Mouse (Mus musculus) mouse trophoblast stem cell (cell line): ENCODE results near the gene Traf6.

Source experiments
- in situ Hi-C, 2 experiments: fragments of 300-500 bp; cut with MseI, MboI; formaldehyde crosslinking; loops; 2 replicates in 1 of 2; 3 replicates in 1 of 2; pipeline ENCODE4 v1.15.1; 2025

Traf6 gene

GRCm38 (mm10) chr2:101678236-101679021 is at the start of gene Traf6:
Gene Traf6, plus strand, starts transcription at chr2:101678429.
- in situ Hi-C loops: no loop called here

DNA sequence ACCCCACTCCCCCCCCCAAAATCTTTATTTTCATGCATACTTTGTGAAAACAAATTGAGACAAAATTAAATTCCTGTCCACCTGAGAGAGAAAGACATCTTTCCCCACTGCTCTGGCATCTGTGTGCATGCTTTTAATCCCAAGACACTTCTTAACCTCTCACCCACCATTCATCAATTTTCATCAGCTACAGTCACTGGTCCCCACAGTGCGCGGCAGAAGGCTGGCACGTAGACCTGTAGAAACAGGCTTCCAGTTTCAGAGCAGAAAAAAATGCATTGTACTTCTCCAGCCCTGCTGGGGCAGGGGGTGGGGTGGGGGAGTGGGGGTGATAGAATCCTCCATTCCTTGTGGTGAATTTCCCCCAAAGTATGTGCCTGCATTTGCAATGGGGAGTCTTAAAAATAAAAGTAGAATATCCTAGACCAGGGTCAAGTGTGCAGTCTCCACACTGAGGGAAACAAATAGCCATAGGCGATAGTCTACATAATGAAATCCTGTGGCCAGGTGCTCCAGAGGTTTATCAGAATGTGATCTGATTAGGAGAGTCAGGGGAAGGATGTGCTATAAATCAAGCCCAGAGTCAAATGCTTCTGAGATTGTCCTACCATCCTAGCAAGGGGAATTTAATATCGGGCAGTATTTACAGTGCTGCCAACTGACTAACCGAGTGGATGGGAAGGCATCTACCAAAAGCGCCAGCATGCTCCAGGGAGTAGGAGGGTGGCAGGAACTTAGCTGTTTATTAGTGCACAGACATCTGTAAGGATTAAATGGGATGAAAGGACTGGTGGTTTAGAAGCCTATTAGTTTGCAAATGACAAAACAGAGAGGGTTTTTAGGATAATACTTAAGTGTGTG is 39.0 kb upstream of the Traf6 start:
- in situ Hi-C loops: no loop called here

DNA sequence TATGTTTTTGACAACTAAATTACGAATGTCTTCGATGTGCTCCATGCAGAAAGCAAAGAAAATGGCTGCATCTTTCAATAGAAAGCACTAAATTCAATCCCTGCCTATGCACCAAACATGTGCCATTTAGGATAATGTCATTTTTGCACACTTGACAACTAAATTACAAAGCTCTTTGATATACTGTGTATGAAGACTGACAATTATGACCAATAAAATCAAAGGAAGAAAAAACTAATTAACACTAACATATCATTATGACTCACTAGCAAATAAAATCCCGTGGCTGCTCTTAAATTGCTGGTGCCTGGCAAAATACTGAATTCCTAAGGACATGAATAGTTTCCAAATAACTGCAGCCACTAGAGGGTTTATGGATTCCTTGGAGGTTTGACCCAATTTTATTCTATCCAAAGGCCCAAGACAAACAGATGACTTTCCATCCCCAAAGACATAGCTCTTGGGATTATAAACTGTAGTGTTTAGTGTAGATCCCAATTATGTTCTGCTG is 38.3 kb upstream of the Traf6 start:
- in situ Hi-C loops: no loop called here

GRCm38 (mm10) chr2:101645841-101646240 is 32.4 kb upstream of the Traf6 start:
- in situ Hi-C loops: no loop called here

DNA sequence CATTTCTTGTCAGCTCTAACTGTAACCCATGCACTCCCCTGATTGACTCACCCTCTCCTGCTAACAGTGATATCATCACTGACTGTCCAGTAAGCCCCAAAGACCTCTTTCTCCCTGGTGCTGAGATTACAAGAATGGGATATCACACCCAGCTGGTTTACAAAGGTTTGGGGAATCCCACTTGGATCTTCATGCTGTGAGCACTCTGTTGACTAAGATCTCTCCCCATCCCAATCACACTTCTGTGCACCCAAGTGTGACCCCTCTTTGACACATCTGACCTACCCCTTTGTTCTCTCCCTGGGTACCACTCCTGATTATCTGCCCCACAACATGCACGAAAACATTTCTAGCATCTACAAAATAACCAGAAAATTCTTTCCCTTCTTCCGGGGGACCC is 29.9 kb upstream of the Traf6 start:
- in situ Hi-C loops: no loop called here

GRCm38 (mm10) chr2:101649114-101649671 is 29.0 kb upstream of the Traf6 start, which contains the start of the genes Rag1 and B230118H07Rik:
Gene Rag1, minus strand, starts transcription at chr2:101649501.
Gene B230118H07Rik, minus strand, starts transcription at chr2:101649532.
- in situ Hi-C loops: no loop called here

GRCm38 (mm10) chr2:101650446-101650845 is 27.8 kb upstream of the Traf6 start:
- in situ Hi-C loops: loop anchor here (5.0 to 10.0 kb wide), 2 partner anchors 176 to 178 kb away; no protein-coding TSS in a partner anchor

DNA sequence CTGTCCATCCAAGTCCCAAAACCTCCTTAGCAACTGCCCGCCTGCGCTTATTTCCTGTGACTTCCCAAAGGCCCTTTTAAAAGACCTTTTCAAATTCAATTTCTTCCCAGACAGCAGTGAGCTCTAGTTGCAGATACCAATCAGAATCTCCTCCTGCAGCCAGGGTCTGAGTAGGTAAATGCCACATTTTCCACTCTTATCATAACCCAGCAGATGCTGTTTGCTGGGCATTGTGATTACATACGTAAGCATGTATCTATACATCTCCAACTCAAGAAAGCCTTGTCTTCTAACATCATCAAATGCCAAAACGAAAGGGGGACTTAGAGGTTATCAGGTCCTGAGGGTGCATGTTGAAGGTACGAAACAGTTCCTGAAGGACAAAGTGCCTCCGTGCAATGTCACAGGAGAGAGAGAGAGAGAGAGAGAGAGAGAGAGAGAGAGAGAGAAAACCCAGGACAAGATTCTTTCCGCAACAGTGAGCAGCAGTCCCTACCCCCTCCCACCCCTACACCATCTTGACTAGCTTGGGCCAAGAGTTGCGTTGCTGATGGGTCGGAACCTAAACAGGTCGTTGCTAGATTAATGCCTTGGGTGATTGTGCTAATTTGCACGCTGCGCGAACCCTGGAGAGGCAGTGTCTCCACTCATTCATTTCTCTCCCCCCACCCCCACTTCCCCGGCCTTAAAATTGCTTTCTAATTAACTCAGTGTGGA is 25.9 kb upstream of the Traf6 start:
- in situ Hi-C loops: loop anchor here (5.0 to 10.0 kb wide), 2 partner anchors 178 to 180 kb away; no protein-coding TSS in a partner anchor

- in situ Hi-C loops: loop anchor here (5.0 to 10.0 kb wide), 2 partner anchors 178 to 181 kb away; no protein-coding TSS in a partner anchor
Observed at GRCm38 (mm10) chr2:101652921-101653597, 25.2 kb upstream of the Traf6 start.

DNA sequence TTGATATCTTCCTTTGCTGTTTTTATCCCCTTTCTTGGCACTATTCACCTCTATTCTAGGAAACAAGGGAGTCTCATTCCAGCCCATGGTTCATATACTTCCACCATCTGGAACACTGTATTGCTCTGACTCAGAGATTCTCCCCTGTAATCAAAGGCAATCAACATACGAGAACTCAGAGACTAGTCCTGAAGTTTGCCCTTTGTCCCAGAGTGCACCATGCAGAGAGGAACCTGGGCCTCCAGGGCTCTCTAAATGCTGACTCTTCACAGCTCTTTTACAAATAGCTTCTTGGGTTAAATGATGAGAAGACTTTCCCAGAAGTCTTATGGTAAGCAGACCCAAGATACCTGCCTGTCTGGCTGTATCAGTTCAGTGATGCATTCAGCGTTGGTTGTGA is 17.7 kb upstream of the Traf6 start:
- in situ Hi-C loops: no loop called here

- in situ Hi-C loops: no loop called here
Observed at GRCm38 (mm10) chr2:101665058-101665702, 13.0 kb upstream of the Traf6 start.

DNA sequence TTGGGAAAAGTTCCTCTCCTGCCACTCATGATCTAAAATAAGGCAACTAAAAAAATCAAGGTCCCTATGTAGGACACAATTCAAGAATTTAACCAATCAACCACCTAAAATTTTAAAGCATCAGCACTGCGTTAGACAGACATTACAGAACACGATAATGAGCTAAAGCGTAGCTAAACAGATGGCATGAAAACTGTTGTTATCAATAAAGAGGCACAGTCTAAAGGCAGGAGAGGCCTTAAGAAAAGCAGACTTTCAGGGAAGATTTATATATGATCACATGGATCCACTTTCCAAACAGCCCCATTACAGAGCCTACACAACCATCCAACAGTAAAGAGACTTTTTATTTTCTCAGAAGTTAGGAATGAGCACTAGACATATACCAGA is 12.5 kb upstream of the Traf6 start:
- in situ Hi-C loops: no loop called here

GRCm38 (mm10) chr2:101668751-101669150 is 9.5 kb upstream of the Traf6 start:
- in situ Hi-C loops: no loop called here

DNA sequence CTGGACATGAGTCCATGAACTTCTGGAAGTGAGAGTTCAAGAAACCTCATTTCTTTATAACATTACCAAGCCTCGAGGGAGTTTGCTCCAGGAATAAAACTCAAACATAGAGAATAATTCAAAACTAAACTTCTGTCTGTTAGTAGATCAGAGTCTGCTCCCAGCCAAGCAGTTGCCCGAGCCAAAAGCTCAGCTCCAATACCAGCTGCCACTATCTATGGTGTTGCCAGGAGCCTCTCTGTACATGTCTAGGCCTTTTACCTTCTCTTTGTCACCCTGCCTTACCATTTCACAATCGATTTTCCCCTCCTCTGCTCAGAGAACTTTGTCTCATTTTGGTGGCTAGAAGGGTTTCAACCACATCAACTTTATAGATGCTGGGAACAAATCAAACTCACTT is 4.7 kb upstream of the Traf6 start:
- in situ Hi-C loops: no loop called here

- in situ Hi-C loops: no loop called here
Observed at GRCm38 (mm10) chr2:101679164-101679784, 1.0 kb downstream of the Traf6 start.

- in situ Hi-C loops: no loop called here
Observed at GRCm38 (mm10) chr2:101684421-101684820, 6.2 kb downstream of the Traf6 start.

DNA sequence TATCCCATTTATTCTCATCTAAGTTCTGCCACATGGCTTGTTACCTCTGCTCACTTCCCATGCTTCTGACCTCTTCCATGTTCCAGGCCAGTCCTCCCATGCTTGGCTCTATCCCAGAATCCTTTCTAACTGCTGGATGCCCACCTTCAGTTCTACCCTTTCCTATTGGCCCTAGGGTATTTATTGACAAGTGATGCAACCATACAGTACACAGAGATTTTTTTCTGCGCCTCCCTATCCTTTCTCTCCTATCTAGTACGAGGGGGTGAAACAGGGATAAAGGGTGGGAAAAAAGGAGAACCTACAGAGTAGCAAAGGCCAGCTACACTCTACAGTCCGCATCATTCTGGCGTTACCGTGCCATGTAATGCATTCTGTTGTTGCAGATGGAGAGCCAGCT is 9.8 kb downstream of the Traf6 start:
- in situ Hi-C loops: no loop called here

GRCm38 (mm10) chr2:101690252-101690827 is 12.1 kb downstream of the Traf6 start:
- in situ Hi-C loops: no loop called here

GRCm38 (mm10) chr2:101693043-101693442 is 14.8 kb downstream of the Traf6 start:
- in situ Hi-C loops: no loop called here
